Mouse (Mus musculus) urinary bladder, adult 2 months (tissue): ENCODE results near the gene Rpl29. TPM values are rescaled to one million over a fixed set of nuclear protein-coding genes. Genes with fewer than 3 reads are reported as not detected.

Experiments
- DNase-seq: peaks from one replicate; pipeline ENCODE4 v3.0.0; 2022; ENCODE audit warnings: low spot score
- polyA plus RNA-seq: library from polyadenylated mRNA; depleted of rRNA; stranded (reverse); fragments of >200 nt; gene quantifications from 2 replicates; pipeline ENCODE4 v1.2.3, GENCODE M21; 2012

Rpl29 gene
- polyA plus RNA-seq, 1 experiment: 1,045 TPM

DNA sequence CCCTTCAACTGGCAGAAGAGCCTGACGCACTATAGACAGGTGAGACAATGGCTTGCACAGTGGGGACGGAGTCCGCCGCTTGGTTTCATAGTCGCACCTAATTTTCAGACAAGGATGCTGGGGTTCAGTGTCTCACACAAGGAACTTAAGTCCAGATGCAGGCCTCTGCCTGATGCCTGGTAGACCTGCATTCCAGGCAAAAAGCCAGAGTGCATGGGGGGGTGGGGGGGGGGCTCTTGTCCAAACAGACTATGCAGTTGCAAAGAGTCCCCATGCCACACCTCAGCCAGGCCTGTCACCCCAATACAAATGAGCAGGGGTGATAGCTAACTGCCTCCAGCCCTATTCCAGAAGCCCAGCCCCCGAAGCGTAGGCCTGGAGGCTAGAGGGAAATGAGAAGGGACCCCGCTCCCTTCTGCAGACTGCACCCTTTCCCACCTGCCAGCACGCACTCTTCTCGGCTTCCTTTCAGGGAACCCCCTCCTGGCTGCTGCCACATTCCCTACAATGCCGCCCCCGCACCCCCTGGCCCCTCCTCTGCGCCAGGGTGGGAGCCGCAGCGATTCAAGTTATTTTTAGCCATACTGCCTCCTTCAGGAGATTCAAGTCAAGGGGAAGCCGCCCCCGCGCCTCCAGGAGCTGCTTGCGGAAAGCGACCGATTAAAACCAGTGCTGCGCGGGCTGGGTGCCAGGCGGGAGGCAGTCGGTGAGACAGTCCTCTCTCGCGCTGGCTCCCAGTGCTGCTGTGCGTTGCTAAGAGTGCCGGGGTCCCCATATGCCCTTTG is 11.2 kb upstream of the Rpl29 start:
- DNase-seq: peak; percentile 54

DNA sequence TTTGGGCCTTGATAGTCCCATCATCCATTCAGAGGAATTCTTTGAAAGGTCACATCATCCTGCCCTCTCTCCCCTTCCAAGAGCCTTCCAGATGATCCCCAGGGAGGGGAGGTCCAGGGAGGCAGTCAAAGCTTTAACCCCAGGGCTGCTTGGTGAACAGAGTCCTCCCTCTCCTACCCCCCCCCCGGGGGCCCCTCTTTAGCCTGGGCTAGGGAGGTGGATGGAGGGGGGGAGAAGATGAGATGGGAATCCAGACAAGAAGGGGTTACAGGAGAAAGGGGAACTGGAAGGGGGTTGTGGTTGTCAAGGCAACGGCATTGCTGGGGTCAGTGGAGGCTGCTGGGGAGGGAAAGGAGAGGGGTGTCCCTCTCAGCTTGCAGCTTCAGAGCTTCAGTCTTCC is 8.6 kb upstream of the Rpl29 start:
- DNase-seq: no peak

DNA sequence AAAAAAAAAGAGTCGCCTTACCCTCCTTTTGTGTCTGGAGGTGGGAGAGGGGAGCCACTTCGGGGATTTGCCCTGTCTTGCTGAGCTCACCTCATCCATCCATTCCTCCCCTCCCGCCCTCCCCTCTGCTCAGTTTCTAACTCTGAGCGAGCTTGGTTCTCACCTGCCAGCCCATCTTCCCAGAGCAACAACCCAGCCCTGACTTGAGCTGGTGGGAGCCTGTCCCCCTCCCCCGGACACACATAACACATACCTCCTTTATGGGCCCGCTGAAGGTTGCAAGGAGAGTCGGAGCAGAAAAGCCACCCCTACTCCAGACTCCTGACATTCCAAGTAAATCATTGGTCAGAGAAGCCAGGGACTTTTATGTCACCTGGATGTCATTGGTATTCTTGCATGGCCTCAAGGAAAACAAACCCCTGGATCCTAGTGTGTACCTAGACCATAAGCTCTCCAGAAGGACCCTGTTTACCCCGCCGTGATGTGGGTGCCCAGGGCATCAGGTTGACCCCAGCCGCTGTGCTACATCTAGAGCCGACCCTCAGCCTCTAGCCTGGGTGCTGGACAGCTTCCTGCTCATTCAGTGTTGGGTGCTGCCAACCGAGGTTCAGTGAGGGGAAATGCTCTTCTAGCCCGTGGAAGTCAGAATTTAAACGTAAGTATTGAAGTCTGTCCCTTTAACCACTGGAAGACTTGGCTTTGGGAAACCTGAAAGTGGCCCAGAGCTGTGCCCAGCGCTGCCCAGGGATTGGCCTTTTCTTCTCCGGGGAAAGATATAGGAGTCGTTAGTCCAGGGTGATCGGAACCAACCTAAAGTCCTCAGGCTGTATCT is 8.0 kb upstream of the Rpl29 start:
- no peak for DNase-seq

DNA sequence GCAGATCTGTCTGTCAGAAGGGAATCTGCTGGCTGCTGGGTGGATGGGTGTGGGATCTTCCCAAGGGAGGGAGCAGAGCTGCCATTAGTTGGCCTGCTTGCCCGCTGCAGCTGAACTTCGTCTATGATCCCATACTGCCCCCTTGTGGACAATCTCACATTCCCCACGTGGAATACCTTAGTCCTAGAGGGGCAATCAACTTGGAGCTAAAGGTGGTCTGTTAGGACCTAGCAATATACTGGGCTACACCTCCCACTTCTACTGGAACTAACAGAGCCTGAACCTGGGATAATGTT is 7.4 kb upstream of the Rpl29 start:
- peak; percentile 50 for DNase-seq

DNA sequence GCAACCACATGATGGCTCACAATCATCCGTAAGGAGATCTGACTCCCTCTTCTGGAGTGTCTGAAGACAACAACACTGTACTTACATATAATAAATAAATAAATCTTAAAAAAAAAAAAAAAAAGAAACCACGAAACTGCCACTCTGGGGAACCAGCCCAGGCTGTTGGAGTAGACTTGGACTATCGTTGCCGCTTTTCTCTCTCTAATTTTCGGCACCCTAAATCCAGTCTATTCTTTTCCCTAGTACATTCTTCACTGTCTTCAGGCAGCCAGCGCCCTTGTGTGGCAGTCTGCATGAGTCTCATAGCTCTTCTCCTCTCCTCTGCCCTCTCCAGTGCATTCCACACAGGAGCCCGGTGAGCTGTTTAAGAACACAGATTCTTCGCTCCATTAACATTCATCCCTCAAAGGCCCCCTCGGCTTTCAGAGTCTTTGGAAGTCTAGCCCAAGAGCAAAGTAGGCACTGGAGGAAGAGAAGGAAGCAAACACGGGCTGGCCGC is 484 bp upstream of the Rpl29 start:
- DNase-seq: no peak

DNA sequence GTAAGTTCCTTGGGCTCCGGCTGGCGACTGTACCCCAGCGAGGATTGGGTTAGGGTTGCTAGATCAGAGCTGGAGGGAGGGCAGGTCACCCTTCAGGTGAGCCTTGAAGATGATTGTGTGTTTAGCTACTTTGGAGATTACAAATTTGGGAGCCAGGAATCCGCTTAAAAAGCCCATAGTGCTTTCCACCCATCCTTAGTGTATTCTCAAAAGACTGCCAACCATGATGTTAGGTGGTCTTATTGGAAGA is 686 bp downstream of the Rpl29 start:
- no peak for DNase-seq

DNA sequence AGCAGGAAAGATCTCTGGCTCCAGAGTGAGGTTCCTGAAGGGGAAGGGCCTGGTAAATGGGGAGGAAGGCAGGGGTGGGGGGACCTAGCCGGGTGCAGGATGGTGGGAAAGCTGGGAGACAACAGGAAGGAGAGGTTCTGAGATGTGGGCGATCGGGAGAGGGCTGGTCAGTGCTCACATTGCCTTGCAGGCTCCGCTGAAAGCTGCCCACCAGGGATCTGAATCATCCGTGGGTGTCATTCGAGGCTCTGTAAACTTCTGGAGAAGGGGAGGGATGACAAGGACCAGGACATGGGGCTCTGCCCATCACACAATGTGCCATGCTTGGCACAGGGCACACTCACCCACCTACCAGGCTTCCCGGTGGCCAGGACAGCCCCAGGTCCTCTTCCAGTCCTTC is 4.1 kb downstream of the Rpl29 start:
- no peak for DNase-seq

DNA sequence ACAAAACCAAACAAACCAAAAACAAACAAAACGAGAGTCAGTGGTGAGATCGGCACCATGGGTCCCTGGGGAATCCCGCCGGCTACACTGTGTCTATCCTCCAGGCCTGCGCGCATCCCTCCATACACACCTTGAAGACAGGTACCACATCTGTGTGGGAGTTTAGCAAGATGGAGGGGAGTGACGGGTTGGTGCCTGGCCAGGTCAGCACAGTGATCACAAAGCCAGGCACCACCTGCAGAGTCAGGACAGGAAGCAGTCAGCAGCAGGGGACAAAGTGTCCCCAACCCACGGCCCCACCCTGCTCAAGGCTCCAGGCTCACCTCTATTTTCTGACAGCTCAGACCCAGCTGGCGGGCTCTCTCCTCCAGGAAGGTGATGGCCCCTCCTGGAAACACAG is 7.3 kb downstream of the Rpl29 start:
- no peak for DNase-seq

DNA sequence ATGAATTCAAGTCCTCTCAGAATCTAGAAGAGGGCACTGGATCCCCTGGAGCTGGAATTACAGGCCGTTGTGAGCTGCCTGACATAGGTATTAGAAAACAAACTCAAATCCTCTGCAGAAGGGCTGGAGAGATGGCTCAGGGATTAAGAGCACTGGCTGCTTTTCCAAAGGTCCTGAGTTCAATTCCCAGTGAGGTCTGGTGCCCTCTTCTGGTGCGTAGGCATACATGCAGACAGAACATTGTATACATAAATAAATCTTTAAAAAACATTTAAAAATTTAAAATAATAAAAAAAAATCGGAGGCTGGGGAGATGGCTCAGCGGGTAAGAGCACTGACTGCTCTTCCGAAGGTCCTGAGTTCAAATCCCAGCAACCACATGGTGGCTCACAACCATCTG is 13.4 kb downstream of the Rpl29 start:
- DNase-seq: no peak

DNA sequence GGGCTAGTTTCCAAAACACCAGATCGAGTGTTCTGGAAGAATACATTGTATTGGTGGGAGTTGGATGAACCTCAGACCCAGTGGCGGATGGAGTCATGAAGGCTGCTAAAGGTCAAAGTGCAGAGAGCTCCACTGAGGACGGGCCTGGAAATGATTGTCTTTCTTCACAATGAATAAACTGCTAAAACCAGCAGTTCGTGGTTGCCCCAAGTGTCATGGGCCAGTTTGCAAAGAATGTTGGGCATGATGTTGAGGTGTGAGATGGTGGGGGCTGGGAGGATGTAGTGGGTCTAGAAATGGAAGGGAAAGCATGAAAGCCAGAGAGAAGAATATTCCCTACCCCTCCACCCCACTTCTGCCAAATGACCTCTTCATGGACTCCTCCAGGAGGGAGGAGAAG is 15.6 kb downstream of the Rpl29 start:
- no peak for DNase-seq

DNA sequence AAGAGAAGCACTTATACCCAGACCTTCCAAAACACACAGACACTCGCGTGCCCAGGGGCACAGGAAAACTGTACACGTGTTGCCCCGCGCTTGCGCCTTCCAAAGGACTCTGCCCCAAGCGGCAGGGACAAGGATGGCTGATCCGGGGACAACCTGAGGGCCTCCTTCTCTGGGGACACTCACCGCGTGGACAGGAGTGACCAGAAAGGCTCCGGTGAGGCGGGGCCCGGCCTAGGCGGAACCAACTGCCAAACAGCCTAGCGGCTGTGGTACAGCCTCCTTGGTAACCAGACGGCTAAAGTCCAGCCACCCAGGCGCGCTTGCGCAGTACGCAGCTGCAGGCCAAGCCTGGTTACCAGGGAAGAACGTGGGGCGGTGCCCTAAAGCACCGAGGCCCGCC is 18.1 kb downstream of the Rpl29 start, which contains the start of the genes Abhd14b and Abhd14a:
Gene Abhd14b, plus strand, starts transcription at position 112 of the 400 bp plus-strand sequence.
Gene Abhd14a, minus strand, starts transcription at position 331 of the 400 bp plus-strand sequence.
- peak; percentile 85 for DNase-seq

DNA sequence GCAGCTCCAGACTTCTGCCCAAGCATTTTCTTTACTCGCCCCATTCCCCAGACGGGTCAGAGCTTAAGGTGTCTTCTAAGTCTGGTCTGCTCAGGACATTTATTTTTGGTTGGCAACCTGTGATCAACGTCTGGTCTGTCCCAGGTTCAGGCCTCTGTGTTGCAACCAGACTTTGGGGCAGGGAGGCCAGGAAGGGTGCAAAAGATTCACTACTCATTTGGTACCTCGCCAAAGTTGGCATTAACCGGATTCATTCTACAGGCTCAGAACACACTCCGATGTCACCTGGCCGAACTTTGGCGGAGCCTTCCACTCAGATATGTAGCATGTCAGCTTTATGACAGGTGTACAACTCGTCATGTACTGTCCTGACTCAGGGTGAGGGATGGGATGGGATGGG is 18.7 kb downstream of the Rpl29 start:
- DNase-seq: no peak

DNA sequence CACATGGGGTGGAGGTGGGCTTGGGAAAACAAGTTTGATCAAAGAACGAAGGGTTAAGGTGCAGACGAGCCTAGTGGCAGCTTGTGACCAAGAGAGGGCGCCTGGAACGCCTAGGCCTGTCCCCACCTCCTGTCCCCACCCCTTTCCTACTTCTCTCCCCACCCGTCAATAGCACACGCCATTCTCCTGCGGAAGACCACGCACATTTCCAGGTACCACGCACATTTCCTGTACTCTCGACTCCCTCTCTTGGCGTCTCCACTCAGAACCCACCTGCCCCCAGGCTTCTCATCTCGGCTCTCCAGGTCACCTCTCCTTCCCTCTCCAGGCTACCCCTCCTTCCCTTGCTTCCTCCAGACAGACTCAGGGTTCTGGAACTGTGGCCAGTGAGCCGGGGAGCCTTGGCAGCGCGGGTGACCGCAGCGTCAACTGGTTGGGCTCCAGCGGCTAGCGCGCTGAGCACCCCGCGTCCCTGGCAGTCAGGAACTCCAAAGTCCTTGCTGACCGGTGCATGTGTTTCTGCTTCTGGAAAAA is 19.3 kb downstream of the Rpl29 start:
- DNase-seq: peak; percentile 63

DNA sequence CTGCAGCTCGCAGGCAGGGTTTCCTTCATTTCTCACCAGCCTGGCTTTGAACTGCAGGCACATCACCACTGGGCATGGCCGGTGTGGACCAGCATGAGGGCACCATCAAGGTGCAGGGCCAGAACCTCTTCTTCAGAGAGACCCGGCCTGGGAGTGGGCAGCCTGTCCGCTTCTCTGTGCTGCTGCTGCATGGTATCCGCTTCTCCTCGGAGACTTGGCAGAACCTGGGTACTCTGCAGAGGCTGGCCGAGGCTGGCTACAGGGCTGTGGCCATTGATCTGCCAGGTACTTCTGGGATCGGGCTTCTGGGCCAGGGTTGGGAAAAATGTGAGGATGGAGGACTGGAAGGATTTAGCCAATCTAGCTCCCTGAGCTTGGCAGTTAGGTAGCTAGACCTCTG is 20.7 kb downstream of the Rpl29 start:
- no peak for DNase-seq

DNA sequence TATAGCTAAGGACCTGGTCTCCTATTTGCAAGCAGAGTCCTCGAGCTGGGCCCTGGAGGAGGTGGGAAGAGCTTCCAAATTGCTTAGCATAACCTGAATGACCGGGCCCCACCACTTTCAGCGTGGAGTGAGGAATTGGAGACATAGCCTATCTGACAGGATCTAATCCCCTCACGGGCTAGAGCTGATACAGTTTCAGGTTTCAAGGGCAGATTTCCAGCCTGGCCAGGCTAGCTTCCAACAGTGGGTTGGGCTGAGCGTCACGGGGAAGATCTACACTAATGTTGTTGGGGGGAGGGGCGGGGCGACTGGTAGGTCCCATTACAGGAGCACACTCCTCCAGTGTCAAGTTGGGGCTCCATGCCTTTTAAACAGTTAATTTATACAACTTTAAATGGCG is 21.4 kb downstream of the Rpl29 start:
- no peak for DNase-seq

DNA sequence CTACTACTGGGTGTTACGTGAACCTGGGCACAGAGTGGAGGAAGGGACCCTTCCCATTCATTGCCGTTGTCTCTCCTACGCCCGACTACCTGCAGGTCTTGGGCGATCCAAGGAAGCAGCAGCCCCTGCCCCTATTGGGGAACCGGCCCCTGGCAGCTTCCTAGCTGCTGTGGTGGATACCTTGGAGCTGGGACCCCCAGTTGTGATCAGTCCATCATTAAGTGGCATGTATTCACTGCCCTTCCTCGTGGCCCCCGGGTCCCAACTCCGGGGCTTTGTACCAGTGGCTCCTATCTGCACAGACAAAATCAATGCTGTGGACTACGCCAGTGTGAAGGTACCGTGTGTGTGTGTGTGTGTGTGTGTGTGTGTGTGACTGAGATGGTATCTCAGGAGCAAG is 22.0 kb downstream of the Rpl29 start:
- DNase-seq: no peak

DNA sequence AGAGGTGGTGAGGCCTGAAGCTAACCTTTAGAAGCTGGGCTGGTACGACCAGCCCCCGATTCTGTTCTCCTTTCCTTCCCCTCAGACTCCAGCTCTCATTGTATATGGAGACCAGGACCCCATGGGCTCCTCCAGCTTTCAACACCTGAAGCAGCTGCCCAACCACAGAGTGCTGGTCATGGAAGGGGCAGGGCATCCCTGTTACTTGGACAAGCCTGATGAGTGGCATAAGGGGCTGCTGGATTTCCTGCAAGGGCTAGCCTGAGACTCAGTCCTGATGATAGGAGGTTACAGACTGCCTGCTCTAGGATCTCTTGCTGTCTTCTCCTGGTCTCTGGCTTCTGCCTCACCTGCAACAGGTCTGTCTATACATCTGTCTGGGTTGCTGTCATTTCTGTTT is 22.6 kb downstream of the Rpl29 start:
- DNase-seq: no peak

DNA sequence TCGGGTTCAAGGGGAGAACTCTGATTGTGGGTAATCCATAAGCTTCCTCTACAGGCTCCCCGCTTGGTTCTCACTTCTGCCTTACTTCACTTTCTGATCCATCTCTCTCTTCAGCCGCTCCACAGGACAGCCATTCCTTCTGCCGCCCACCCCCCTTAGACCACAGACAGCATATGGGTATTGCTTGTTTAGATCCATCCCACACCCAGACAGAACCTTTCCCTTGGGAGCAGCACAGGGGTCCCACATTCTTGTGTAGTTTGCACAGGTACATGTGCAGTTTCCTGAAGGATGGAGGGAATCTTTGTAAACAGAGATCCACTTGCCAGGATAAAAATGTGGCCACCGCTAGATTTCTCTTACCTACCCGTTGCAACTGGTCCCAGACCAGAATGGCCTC is 23.1 kb downstream of the Rpl29 start:
- DNase-seq: no peak

DNA sequence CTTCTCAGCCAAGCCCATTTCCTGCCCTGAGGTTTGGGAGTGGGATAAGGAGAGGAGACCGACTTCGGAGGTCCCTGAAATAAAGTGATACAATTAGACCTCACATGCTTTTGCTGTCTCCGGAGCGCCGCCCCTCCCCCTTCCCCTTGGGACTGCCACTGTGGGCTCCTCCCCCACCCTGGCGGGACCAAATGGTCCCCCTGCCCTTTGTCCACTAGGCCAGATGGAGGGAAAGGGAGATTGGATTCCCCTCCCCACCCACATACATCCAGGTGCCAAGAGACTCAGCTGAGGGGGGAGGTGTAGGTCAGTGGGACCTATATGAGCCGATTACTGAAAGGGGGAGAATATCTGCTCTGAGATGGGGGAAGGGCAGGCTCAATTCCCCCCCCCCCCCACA is 23.6 kb downstream of the Rpl29 start:
- DNase-seq: no peak

DNA sequence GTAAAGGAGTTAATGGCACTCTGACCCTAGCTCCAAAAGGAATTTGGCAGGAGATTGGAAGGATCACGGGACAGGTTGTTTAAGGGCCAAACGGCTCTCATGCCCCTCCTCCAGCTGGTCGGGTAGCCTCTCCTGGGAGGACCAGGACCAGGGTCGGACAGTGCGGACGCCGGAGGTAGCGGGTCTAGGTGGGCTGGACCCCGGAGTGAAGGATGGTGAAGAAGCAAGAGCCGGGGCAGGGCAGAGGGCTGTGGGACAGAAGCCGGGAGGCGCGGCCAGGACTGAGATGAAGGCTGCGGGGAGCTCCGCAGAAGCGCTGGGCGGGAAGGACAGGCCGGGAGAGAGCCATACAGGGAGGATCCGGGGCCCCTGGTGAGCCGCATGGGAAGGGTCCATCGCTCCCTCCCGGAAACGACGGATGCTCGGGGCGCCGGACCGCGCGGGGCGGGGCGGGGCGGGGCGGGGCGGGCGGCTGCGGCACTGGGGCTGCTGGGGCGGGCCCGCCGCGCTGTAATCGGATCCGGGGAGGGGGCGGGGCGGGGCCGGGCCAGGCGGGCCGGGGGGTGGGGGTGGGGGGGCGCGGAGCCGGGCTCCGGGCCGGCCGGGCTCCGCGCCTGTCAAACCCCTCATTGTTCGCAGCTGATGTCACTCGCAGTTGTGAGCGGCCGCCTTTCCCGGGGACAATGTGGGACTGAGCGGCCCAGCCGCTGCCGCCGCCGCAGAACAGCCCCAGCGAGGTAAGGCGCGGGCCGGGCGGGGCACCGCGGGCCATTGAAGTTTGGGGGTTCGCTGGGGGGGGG is 24.2 kb downstream of the Rpl29 start, which contains the start of gene Pcbp4:
Gene Pcbp4, plus strand, starts transcription at position 21 of the 800 bp plus-strand sequence.
- no peak for DNase-seq

DNA sequence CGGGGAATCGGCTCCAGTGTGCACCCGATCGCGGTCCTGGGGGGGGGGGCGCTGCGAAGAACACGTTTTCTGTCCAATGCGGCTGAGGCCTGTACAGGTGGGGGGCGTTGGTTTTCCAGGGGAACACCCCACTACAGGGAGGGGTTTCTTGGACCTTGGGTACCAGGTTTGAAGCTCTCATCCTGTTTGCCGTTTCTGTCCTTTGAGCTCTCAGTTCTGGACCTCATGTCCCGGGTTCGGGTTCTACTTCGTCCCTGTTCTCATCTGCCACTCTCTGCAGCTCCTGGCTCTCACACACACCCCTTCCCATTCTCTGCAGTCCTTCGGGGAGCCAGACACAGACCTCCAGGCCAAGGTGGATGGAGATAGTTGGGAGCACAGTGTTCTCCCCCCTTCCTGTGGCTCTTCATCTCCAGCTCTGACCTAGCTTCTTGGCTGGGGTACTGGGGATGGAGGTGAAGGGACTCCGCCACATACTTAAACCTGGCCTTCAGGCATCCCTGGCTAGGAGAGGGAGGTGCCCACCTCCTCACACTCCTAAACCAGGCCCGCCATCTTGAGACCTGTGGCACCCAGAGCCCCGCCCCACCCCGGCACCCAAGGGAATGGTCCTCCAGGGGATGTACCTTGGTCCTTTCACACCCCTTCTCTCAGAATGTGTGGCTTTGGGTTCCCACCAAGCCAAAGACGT is 25.0 kb downstream of the Rpl29 start:
- no peak for DNase-seq
